Mouse (Mus musculus) layer of hippocampus, adult 2 months (tissue): ENCODE data around the gene Ccne1. TPM values are rescaled to one million over a fixed set of nuclear protein-coding genes. Genes with fewer than 3 reads are reported as not detected.
"Not testable (repeated sequence)": the region's sequence is repeated elsewhere in the genome, so short reads cannot be mapped to it uniquely, and the experiment has no call there.

Experiments used
- DNase-seq, 2 experiments: peaks; one replicate each; pipeline ENCODE4 v3.0.0; 2022; ENCODE audit warnings: low spot score in 2 of 2
- H3K27ac ChIP-seq: fragments of 200-600 bp; 2 replicates; pipeline ENCODE4 v1.8.1; 2022
- H3K4me3 ChIP-seq: fragments of 200-600 bp; 2 replicates; pipeline ENCODE4 v1.8.1; 2022; ENCODE audit warnings: mild to moderate bottlenecking
- CTCF ChIP-seq: fragments of 200-600 bp; conservative IDR thresholded peaks from 2 replicates; pipeline ENCODE4 v1.8.1; 2022; ENCODE audit warnings: antibody characterized with exemption, mild to moderate bottlenecking, moderate library complexity
- total RNA-seq, 2 experiments: library from RNA; stranded (reverse); gene quantifications; 2 replicates each; pipeline ENCODE4 v1.2.3; 2021

The Ccne1 gene
- total RNA-seq, 2 experiments from 2014 or later: 13.5 to 13.7 TPM

- peak in 1 of 2 experiments; percentile 9 for DNase-seq
- TF ChIP-seq CTCF: no peak
- Histone ChIP-seq H3K4me3 (no peak overlapping the region), H3K27ac (no peak overlapping the region)
These were observed 18.3 kb upstream of the Ccne1 start for GRCm38 (mm10) chr7:38125565-38126159.

- H3K27ac ChIP-seq, DNase-seq, H3K4me3 ChIP-seq: not testable (repeated sequence)
These were observed 16.8 kb upstream of the Ccne1 start for GRCm38 (mm10) chr7:38124164-38124563.

- TF ChIP-seq CTCF: peak; percentile 41
- Histone ChIP-seq H3K27ac (no peak overlapping the region), H3K4me3 (no peak overlapping the region)
- no peak for DNase-seq
These were observed 11.3 kb upstream of the Ccne1 start for GRCm38 (mm10) chr7:38118594-38118993.

GRCm38 (mm10) chr7:38112451-38112850 lies 5.1 kb upstream of the Ccne1 start:
- no peak for TF ChIP-seq CTCF
- H3K4me3 ChIP-seq: no peak overlapping the region
- H3K27ac ChIP-seq: peak overlapping the region; percentile 23; the same call in 1 of the 2 replicates
- DNase-seq: no peak

- TF ChIP-seq CTCF: no peak
- DNase-seq: peak; percentile 24 to 34
- no peak overlapping the region for H3K4me3 ChIP-seq
These were observed 4.7 kb upstream of the Ccne1 start for GRCm38 (mm10) chr7:38111996-38112395.

GRCm38 (mm10) chr7:38108260-38108632 lies 912 bp upstream of the Ccne1 start:
- H3K27ac ChIP-seq: peak overlapping the region; percentile 73
- DNase-seq: no peak
- TF ChIP-seq CTCF: no peak
- H3K4me3 ChIP-seq: peak overlapping the region; percentile 81

More at GRCm38 (mm10) chr7:38111996-38112395, 4.7 kb upstream of the Ccne1 start:
- no peak overlapping the region for H3K27ac ChIP-seq

GRCm38 (mm10) chr7:38106711-38107311 lies 523 bp downstream of the Ccne1 start:
- DNase-seq: peak in 1 of 2 experiments; percentile 36
- TF ChIP-seq CTCF: no peak
- Histone ChIP-seq H3K27ac (peak overlapping the region; percentile 70; the same call in 1 of the 2 replicates), H3K4me3 (peak overlapping the region; percentile 63)

GRCm38 (mm10) chr7:38105379-38105778 lies 2.0 kb downstream of the Ccne1 start:
- TF ChIP-seq CTCF: no peak
- DNase-seq: no peak
- no peak overlapping the region for H3K4me3 ChIP-seq
- H3K27ac ChIP-seq: no peak overlapping the region

GRCm38 (mm10) chr7:38104097-38104496 lies 3.2 kb downstream of the Ccne1 start:
- TF ChIP-seq CTCF: no peak
- Histone ChIP-seq H3K27ac (no peak overlapping the region), H3K4me3 (no peak overlapping the region)
- DNase-seq: no peak

- no peak for DNase-seq
- Histone ChIP-seq H3K27ac (no peak overlapping the region), H3K4me3 (no peak overlapping the region)
- TF ChIP-seq CTCF: no peak
These were observed 13.0 kb downstream of the Ccne1 start for GRCm38 (mm10) chr7:38094353-38094752.

- no peak for TF ChIP-seq CTCF
- H3K27ac ChIP-seq: no peak overlapping the region
- H3K4me3 ChIP-seq: no peak overlapping the region
- no peak for DNase-seq
These were observed 14.2 kb downstream of the Ccne1 start for GRCm38 (mm10) chr7:38093101-38093500.

- Histone ChIP-seq H3K27ac (no peak overlapping the region), H3K4me3 (no peak overlapping the region)
- DNase-seq: no peak
- no peak for TF ChIP-seq CTCF
These were observed 17.2 kb downstream of the Ccne1 start for GRCm38 (mm10) chr7:38089930-38090675.

GRCm38 (mm10) chr7:38088456-38088855 lies 18.9 kb downstream of the Ccne1 start:
- Histone ChIP-seq H3K4me3 (no peak overlapping the region), H3K27ac (no peak overlapping the region)
- no peak for DNase-seq
- no peak for TF ChIP-seq CTCF

- Histone ChIP-seq H3K27ac (no peak overlapping the region; the same call in 1 of the 2 replicates), H3K4me3 (no peak overlapping the region)
- peak; percentile 45 to 53 for DNase-seq
- TF ChIP-seq CTCF: no peak
These were observed 19.5 kb downstream of the Ccne1 start for GRCm38 (mm10) chr7:38087856-38088255.
